Mouse (Mus musculus): Measurements from ENCODE around the gene Gm49388.

Gm49388 gene

DNA sequence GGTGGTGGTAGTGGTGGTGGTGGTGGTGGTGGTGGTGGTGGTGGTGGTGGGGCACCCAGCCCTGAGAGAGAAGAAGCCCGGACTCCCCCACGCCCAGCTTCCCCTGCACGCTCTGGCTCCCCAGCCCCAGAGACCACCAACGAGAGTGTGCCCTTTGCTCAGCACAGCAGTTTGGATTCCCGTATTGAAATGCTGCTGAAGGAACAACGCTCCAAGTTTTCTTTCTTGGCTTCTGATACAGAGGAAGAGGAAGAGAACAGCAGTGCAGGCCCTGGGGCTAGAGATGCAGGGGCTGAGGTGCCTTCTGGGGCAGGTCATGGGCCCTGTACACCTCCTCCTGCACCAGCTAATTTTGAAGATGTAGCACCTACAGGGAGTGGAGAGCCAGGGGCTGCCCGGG is at the start of gene Gm49388:
TSS of gene Gm49388 (plus strand) at position 301 of the 400 bp plus-strand sequence.
- no peak for DNase-seq (ENCODE audit: low spot score in 2 of 2)

DNA sequence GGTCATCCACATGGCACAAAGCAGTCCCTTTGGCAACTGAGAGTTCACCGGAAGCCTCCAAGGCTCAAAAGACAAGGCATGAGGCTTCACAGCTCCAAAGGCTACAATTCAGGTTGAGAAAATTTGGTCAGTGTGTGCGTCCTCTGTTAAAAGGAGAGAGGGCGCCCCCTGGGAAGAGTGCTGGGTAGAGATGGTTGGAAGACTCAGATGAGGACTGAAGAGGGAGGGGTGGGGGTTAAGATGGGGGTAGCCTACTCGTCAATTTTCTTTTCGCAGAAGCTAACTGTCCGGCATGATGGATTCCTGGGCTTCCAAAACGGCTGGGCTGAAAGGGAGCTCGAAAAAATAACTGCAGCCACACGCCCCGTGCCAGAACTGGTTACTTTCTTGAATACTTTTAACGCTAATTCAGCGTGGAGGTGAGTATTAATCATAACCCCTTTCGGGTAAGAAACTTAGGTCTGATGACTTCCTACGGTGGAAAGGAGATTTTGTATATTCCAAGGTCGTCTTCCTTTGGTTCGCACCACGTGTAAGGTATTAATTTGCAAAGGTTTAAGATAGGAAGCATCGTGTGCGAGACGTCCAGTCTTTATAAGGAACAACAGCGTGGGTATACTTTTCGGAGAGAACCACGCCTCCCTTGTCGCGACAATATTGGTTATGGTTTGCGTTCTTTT is 40.9 kb upstream of the Gm49388 start, which contains the start of gene Fbxl19:
TSS of gene Fbxl19 (plus strand) at position 178 of the 680 bp plus-strand sequence.
- DNase-seq (ENCODE audit: low spot score in 2 of 2) = peak; percentile 52 to 67

DNA sequence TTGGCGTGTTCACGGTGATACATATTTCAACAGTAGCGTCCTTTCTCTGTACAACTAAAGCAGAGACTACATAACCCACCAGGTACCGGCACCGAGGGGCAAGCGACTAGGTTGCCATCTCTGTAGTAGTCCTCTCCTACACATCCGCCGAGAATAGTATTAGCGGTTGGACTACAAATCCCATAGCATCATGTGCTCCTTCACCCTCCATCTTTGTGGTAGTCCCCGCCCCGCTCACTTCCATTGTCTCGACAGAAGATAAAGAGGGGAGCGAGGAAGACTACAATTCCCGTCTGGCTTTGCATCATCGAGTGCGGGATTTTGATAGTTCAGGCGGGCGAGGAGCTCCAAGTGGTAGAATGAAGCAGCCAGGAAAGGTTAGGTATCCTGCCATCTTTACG is 40.2 kb upstream of the Gm49388 start:
- DNase-seq (ENCODE audit: low spot score in 2 of 2) = peak; percentile 65 to 92

DNA sequence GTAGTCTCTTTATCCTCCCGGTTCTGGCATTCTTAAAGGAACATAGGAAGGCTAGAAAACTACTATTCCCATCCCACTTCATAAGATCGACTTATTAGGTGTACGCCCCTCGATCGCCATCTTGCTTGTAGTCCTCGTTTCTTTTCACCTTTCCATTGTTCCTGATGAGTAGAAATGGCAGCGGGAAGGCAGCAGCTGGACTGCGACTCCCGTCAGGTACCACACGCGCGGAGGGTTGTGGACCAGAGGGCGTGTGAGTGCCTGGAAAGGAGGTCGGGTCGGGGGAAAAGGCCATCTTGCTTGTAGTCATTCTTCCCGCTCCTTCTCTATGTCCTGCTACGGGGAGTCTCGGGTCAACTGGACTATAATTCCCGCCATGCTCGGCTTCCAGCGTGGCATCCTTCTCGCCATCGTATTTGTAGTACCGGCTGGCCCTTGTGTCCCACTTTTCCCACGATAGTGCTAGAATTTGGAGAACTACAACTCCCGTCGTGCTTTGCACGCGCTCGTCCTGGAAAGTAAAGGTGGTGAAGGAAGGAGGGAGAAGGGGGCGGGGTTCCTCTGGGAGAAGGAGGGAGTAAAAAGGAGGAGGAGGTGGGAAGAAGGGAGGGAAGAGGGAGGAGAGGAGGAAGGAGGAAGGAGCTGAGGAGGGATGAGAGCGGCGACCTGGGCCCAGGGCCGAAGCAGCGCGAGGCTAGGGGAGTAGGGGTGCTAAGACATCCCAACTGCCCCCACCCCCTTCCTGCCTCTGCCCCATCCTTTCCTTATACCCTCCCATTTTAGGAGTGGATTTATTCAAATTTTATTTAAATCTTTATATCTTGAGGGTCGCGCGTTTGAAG is 39.5 kb upstream of the Gm49388 start:
- peak; percentile 82 to 97 for DNase-seq (ENCODE audit: low spot score in 2 of 2)

DNA sequence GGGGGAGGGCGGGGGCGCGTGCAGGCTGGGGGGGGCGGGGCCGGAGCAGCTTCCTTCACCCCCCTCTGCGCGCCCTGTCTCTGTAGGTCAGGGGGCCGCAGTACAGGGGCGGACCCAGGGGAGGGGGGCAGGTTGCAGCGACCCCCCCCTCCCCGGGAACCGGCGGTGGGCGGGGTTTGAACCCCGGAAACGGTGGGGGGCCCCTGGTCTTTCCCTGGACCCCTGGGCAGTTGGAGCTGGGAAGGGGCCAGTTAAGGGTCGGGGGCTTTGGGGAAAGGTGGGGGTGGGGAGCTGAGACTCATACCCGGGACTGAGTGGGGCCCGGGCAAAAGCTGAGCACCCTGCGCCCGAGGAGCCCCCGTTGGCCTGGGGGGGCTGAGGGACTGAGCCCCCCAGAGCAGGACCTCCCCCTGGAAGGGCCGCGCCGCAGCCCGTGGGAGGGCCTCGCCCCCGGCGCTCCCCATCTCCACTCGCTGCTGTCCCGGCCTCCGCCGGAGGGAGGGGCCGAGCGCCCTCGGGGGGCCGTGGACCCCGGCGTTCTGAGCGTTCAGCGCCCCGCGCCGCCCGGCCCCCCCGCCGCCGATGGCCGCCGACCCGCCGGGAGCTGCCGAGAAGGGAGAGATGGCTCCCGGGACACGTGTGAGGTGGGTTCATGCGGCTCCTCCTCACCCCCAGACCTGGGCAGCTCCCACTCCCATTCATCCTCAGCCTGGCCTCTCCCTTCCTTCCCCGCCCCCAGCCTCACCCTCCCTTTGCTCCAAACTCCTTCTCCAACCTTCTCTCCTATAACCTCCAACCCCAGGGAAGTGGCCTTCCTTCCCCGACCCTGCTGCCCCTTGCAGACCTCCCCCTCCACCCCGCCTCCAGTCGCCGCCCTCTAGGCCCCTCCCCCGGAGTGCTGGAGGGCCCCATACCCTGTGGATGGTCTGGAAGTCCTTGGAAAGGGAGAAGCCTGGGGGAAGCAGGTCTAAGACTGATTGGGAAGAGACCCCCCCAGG is 38.6 kb upstream of the Gm49388 start:
- DNase-seq (ENCODE audit: low spot score in 2 of 2) = no peak

DNA sequence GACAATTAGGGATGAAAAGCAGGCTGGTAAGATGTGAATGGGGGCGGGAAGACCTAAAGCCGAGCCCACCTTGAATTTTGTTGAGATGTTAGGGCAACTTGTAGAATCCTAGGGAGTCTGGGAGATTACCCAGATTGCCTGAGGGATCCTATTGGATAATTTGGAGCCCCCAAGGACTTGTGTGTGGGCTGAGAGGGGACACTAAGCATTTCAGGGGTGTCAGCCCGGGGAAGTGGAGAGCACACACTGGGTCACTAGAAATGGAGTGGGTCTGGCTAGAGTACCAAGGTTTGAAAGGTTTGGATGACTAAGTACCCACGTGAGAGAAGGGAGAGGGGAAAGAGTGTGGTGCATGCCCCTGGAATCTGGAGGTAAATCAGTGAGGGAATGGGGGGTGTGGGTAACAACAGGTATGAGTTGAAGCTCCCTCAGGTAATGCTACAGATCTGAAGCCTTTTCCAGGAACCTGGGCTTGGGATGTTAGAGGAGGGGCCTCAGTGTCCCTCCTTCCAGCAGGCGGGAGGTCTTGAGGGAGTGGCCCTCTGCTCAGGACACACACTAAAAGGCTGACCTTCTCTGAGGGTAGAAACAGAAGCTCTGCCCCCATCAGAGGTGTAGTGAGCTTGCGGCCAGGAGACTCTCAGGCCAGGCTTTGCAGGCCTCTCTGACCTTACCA is 37.7 kb upstream of the Gm49388 start:
- DNase-seq (ENCODE audit: low spot score in 2 of 2) = no peak

DNA sequence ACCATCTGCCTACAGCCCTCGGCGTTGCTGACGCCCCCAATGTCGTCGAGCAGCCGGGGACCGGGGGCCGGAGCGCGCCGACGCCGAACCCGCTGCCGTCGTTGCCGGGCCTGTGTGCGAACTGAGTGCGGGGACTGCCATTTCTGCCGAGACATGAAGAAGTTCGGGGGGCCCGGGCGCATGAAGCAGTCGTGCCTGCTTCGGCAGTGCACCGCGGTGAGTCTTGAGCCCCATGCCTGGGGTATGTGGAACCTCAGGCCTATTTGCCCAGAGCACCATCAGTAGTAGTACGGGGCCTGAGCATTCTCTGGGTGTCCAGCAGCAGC is 37.2 kb upstream of the Gm49388 start:
- DNase-seq (ENCODE audit: low spot score in 2 of 2) = no peak

DNA sequence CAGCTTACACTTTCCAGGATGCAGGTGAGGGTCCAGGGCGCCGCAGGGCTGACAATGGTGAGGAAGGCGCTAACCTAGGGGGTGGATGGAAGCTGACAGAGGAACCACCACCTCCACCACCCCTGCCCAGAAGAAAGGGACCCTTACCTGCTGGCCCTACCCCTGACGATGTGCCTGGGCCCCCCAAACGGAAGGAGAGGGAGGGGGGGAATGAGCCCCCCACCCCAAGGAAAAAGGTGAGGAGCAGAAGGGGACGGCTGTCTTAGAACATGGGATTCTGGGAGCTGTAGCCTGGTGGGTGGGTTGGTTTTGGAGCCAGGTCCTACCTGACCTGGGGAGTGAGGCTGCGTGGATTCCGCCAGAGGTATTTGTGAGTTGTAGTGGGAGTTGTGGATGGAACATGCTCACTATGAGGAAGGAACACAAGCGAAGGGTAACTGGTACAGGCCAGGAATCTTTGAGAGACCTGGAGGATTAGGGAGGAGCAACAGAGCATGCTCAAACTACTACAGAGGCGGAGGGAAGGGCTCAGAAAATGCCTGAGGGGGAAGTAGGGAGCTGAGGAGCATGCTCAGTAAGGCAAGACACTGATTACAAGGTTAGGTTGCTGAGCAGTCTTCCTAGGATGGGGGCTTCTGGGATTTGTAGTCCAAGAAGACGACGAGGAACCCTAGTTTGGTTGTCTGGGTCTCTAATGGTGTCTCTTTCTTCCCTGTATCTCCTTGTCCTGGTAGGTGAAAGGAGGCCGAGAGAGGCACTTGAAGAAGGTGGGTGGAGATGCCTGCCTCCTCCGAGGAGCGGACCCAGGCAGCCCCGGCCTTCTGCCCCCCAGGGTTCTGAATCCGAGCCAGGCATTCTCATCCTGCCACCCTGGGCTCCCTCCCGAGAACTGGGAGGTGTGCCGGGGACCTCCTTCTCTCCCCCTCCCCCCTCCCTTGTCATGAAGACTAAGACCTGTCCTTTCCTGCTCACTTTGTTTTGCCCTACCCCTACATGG is 35.0 kb upstream of the Gm49388 start:
- DNase-seq (ENCODE audit: low spot score in 2 of 2) = no peak

DNA sequence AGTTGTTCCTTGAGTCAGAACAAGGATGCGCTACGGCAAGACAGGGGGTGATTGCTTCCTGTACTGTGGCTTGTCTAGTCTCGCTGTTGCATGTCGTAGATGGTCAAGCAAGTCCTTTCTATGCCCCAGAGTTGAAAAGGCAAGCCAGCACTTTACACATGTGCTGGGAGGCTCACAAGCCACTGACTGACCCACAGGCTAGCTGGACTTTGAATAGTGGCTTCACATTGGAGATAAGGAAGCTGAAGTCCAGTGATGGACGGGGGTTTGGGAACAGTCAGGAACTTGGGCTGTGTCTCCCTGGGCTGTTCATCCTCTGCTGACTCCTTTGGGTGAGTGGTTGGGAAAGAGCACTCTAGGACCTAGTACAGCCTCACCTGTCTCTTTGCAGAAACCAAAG is 33.8 kb upstream of the Gm49388 start:
- no peak for DNase-seq (ENCODE audit: low spot score in 2 of 2)

DNA sequence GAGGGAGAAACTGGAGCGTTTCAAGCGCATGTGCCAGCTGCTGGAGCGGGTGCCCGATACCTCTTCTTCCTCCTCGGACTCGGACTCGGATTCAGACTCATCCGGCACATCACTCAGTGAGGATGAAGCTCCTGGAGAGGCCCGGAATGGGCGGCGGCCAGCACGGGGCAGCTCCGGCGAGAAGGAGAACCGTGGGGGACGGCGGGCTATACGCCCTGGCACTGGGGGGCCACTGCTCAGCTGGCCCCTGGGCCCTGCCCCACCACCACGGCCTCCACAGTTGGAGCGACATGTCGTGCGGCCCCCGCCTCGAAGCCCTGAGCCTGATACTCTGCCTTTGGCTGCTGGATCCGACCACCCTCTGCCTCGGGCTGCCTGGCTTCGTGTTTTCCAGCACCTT is 33.3 kb upstream of the Gm49388 start:
- DNase-seq (ENCODE audit: low spot score in 2 of 2) = no peak

DNA sequence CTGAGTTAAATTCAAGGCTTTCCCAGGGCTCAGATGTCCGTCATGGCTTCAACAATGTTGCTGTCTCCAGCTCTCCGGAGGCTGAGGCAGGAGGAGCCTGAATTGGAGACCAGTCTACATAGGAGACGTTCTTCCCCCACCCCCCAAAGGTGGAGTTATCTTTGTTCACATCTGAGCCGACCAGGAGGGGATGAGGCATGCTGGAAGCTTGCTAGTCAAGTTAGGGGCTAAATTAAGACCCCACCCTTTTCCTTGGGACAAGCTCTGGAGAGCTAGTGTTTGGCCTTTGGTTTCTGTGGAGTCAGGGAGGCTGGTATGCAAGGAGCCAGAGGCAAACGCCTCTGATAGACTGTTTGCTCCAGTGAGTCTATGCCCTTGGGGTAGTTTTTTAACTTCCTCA is 32.2 kb upstream of the Gm49388 start:
- no peak for DNase-seq (ENCODE audit: low spot score in 2 of 2)

DNA sequence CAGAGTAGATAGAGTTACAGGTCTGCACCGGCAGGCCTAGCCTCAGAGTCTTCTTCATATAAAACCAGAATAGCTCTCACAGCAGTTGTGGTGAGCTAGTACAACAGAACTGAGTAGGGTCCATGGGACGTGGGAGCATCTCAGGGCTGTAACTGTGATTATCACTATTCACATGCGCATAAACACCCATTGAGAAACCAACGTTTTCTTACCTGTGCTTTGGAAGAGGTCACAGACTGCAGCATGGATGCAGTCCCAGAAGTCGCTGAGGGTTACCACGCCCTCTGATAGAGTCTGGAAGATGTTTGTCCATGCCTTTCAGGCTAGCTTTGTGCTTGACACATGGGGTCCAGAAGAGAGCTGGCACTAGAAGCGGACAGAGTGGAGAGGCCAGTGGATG is 31.7 kb upstream of the Gm49388 start:
- no peak for DNase-seq (ENCODE audit: low spot score in 2 of 2)

DNA sequence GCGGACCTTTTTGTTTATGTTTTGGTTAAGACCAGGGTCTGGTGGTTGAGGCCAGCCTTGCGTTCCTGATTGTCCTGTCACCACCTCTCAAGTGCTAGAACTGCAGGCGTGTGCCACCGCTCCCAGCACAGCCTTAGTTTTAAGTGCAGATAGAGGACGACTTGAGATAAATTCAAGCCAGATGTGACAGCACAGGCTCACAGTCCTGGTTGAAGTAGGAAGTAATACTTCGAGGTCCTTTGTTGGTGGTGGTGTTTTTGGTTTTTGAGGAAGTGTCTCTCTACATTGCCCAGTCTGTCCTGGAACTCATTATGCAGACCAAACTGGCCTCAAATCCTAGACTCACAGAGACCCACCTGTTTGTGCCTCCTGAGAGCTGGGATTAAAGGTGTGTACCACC is 25.7 kb upstream of the Gm49388 start:
- no peak for DNase-seq (ENCODE audit: low spot score in 2 of 2)

DNA sequence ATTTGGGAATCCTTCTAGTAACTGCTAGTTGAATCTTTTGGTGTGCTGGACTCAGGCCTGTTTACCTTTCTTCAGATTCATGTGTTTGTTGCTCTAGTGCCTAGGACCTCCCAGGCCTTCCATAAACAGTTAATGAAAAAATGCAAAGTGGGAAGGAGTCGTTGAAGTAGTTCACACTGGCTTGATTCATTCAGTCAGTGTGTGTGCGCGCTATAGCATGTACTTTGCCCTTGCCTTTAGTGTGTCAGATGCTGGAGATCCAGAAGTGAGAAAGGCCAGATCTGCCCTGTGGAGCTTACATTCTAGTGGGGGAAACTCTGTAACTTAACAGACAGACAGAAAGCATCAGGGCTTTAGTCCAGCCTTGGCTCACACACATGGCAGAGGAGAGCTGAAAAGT is 24.9 kb upstream of the Gm49388 start:
- DNase-seq (ENCODE audit: low spot score in 2 of 2) = no peak

DNA sequence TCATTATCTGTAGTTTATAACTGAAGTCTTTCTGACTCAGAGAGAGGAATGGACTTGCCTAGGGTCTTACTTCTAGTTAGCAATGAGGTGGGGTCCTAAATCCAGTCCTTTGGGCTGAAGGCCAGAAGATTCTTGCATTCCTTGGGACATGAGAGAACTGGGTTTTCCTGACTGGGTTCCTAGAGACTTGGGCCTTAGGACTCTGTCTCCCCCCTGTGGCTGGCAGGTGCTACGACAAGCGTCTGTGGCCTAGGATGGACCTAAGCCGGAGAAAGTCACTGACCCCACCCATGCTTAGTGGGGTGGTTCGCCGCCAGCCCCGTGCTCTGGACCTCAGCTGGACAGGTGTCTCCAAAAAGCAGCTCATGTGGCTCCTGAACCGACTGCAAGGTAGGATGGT is 24.4 kb upstream of the Gm49388 start:
- peak in 1 of 2 experiments; percentile 51 for DNase-seq (ENCODE audit: low spot score in 2 of 2)

DNA sequence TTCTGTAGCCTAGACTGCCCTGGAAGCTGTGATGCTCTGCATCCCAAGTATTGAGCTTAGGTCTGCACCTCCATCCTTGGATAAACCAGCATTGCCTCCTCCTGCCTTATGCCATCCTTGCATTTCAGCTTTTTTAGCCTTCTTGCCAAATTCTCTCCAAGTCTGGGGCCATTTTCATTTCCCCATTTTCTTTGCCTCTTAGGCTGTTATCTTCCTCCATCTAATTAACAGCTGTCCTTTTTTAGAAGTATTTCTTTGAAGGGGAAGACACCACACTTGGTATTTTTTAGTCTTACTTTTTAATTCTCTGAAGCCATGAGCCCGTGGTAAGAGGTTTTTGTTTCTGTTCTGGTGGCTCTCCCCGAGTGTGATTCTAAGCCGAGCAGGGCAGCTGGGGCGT is 21.8 kb upstream of the Gm49388 start:
- no peak for DNase-seq (ENCODE audit: low spot score in 2 of 2)

DNA sequence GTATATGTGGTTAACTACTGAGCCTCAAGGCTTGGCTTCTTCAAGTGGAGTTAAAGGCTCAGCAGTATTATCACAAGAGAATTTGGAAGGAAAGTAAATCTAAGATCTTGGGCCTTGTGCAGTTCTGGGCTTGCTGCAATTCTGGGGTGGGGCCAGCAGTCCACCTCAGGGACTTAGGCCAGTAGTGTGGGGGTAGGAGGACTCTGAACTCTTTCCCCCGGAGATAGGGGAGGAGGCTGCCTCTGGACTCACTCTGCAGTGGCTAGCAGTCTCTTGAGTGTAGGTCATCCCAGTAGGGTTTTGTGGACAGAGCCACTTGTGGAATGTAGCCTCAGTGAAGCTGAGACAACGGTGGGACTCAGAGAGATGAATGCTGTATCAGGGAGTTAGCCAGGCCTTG is 19.7 kb upstream of the Gm49388 start:
- no peak for DNase-seq (ENCODE audit: low spot score in 2 of 2)

DNA sequence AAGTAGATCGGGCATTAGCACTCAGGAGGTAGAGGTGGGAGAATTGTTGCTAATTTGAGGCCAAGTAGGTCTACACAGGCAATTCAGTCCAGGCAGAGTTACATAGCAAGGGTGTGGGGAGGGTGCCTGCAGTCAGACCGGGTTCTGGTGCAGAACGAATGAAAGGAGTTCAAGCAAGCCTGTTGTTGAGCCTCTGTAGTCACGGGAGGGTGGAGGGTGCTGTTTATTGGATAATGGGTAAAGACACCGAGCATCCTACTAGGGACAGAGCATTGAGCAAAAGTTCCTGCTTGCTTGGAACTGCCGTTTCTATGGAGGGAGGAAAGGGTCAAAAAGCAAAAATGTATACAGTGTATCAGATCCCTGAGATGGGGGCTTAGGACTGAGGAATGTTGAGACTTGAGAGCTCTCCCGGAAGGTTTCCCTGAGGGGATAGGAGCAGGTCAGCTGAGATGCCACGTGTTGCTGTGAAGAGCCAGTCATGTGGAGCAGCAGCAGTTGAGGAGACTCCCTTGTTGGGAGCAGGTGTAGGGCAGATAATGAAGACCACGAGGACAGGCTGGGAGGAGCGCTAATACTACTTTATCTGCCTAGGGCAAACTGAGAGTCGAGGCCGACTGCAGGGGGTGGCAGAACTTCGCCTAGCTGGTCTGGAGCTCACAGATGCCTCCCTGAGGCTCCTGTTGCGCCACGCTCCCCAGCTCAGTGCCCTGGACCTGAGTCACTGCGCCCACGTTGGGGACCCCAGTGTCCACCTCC is 18.4 kb upstream of the Gm49388 start:
- DNase-seq (ENCODE audit: low spot score in 2 of 2) = no peak

DNA sequence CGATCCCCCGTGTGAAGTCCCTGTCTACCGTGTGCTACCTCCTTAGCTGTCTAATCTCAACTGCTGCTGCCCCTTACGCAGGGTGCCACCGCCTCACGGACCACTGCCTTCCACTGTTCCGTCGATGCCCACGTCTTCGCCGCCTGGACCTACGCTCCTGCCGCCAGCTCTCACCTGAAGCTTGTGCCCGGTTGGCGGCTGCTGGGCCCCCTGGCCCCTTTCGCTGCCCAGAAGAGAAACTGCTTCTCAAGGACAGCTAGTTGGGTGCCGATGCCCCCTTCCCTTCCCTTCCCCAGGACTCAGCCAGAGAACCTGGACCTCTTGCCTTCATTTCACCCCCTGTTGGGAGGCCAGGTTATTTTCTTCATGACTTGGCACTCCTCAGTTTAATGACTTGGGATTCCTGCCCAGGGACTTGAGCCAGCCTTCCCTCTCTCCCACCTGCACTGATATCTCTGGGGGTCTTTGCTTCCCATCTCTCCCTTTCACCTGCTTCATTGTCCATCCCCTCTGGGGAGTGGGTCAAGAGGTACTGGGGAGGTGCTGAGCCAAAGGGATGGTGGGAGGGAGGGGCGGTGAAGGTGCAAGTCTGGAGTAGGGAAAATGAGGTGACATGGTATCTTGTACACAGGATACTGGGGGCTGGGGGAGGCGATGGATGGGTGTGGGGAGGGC is 17.6 kb upstream of the Gm49388 start:
- no peak for DNase-seq (ENCODE audit: low spot score in 2 of 2)

All from urinary bladder, adult 18-20 months (tissue).